Mouse (Mus musculus): Measurements from ENCODE around the gene Zfp58. TPM values are rescaled to one million over a fixed set of nuclear protein-coding genes. Genes with fewer than 3 reads are reported as not detected.
"Not testable (repeated sequence)": the region's sequence is repeated elsewhere in the genome, so short reads cannot be mapped to it uniquely, and the experiment has no call there.

Gene Zfp58
- 1 to 10 TPM; 6.0 to 8.1 TPM for total RNA-seq (2021)
- long read RNA-seq, experiment 1, partial matches to known transcripts, result 1 of 8 reads
- long read RNA-seq, experiment 1, other reads (novel, unspliced or antisense), result 1 of 8 reads
- long read RNA-seq, experiment 2, partial matches to known transcripts, result 1 of 4 reads
- long read RNA-seq, experiment 2, other reads (novel, unspliced or antisense), result 1 of 4 reads

GRCm38 (mm10) chr13:67500084-67500719 lies at the start of gene Zfp58:
Gene Zfp58, minus strand, starts transcription at chr13:67500555.
- peak; percentile 87 for DNase-seq

- no peak for DNase-seq
Observed at GRCm38 (mm10) chr13:67545941-67546340, 45.6 kb upstream of the Zfp58 start.

- no peak for DNase-seq
Observed at GRCm38 (mm10) chr13:67527049-67527730, 26.8 kb upstream of the Zfp58 start.

- peak; percentile 94 for DNase-seq
Observed at GRCm38 (mm10) chr13:67525753-67526410, 25.5 kb upstream of the Zfp58 start, which contains the start of the genes Gm26965 and Zfp87. Gene Gm26965, minus strand, starts transcription at chr13:67526151. Gene Zfp87, minus strand, starts transcription at chr13:67526177.

- DNase-seq, result no peak
Observed at GRCm38 (mm10) chr13:67500908-67501307, 553 bp upstream of the Zfp58 start.

- DNase-seq, result no peak
Observed at GRCm38 (mm10) chr13:67495631-67496030, 4.7 kb downstream of the Zfp58 start.

GRCm38 (mm10) chr13:67484424-67484811 lies 15.9 kb downstream of the Zfp58 start:
- no peak for DNase-seq

GRCm38 (mm10) chr13:67483625-67484423 lies 16.5 kb downstream of the Zfp58 start, which contains the start of gene Zfp874b:
Gene Zfp874b, minus strand, starts transcription at chr13:67484258.
- peak; percentile 90 for DNase-seq

GRCm38 (mm10) chr13:67481528-67481927 lies 18.8 kb downstream of the Zfp58 start:
- DNase-seq, result no peak

GRCm38 (mm10) chr13:67469274-67469673 lies 31.1 kb downstream of the Zfp58 start:
- DNase-seq, result no peak

GRCm38 (mm10) chr13:67463506-67464185 lies 36.7 kb downstream of the Zfp58 start:
- DNase-seq, result not testable (repeated sequence)

- DNase-seq, result peak; percentile 11
Observed at GRCm38 (mm10) chr13:67452021-67452309, 48.4 kb downstream of the Zfp58 start.

- DNase-seq, result peak; percentile 92
Observed at GRCm38 (mm10) chr13:67451172-67452020, 49.0 kb downstream of the Zfp58 start, which contains the start of gene Zfp874a. Gene Zfp874a, minus strand, starts transcription at chr13:67451624.

Other genes with a start within 250 kb of the Zfp58 start
- 1 to 10 TPM; 2.5 to 4.9 TPM for gene Zfp458, start 222.1 kb downstream of the Zfp58 start, total RNA-seq (2021)
- 1 to 10 TPM; 2.2 to 4.7 TPM for gene Zfp457, start 194.1 kb downstream of the Zfp58 start, total RNA-seq (2021)
- 1 to 10 TPM; 3.5 to 5.1 TPM for gene Zfp595, start 168.0 kb downstream of the Zfp58 start, total RNA-seq (2021)
- gene Gm28044, start 140.0 kb downstream of the Zfp58 start, total RNA-seq (2021), result 1 to 10 TPM in 1 of 2 experiments, not detected in 1; 1.9 TPM
- 1 to 10 TPM; 2.6 to 2.7 TPM for gene Zfp953, start 139.9 kb downstream of the Zfp58 start, total RNA-seq (2021)
- gene Gm28041, start 124.8 kb downstream of the Zfp58 start, total RNA-seq (2021), result 1 to 10 TPM in 1 of 2 experiments, not detected in 1; 1.7 TPM
- gene Zfp456, start 124.7 kb downstream of the Zfp58 start, total RNA-seq (2021), result 1 to 10 TPM; 1.7 to 1.9 TPM
- gene Zfp429, start 100.7 kb downstream of the Zfp58 start, total RNA-seq (2021), result 1 to 10 TPM; 4.3 to 4.4 TPM
- 1 to 10 TPM in 1 of 2 experiments, under 1 TPM in 1; 0.54 to 1.5 TPM for gene Zfp459, start 79.1 kb downstream of the Zfp58 start, total RNA-seq (2021)
- gene Zfp874a, start 48.9 kb downstream of the Zfp58 start, total RNA-seq (2021), result 10 to 100 TPM; 11.1 to 13.2 TPM
- gene Zfp874b, start 16.3 kb downstream of the Zfp58 start, total RNA-seq (2021), result 10 to 100 TPM; 11.7 to 14.2 TPM
- gene Gm26965, start 25.6 kb upstream of the Zfp58 start, total RNA-seq (2021), result not detected
- gene Zfp87, start 25.6 kb upstream of the Zfp58 start, total RNA-seq (2021), result 10 to 100 TPM; 19.5 to 21.5 TPM
- 1 to 10 TPM; 8.0 to 8.5 TPM for gene Zfp748, start 53.3 kb upstream of the Zfp58 start, total RNA-seq (2021)
- gene Zfp729b, start 109.2 kb upstream of the Zfp58 start, total RNA-seq (2021), result 1 to 10 TPM; 7.3 to 8.7 TPM
- gene Gm49345, start 137.2 kb upstream of the Zfp58 start, total RNA-seq (2021), result not detected
- 1 to 10 TPM; 4.3 to 7.2 TPM for gene Zfp729a, start 137.2 kb upstream of the Zfp58 start, total RNA-seq (2021)
- 10 to 100 TPM in 1 of 2 experiments, 1 to 10 TPM in 1; 8.5 to 12.7 TPM for gene Zfp738, start 186.5 kb upstream of the Zfp58 start, total RNA-seq (2021)
- 10 to 100 TPM in 1 of 2 experiments, 1 to 10 TPM in 1; 8.9 to 11.7 TPM for gene Zfp65, start 228.6 kb upstream of the Zfp58 start, total RNA-seq (2021)

Measured in adrenal gland, postnatal 10 days (tissue).